Mouse (Mus musculus): Measurements from ENCODE around the gene Amd1. TPM values are rescaled to one million over a fixed set of nuclear protein-coding genes. Genes with fewer than 3 reads are reported as not detected.
"Not testable (repeated sequence)": the region's sequence is repeated elsewhere in the genome, so short reads cannot be mapped to it uniquely, and the experiment has no call there.

Amd1 gene
- polyA plus RNA-seq, 1 experiment = 105 TPM

GRCm38 (mm10) chr10:40305989-40306388 lies 4.0 kb upstream of the Amd1 start:
- no peaks in the 10 kb centered on the region for H3K4me1 ChIP-seq (ENCODE audit: control insufficient read depth, insufficient read depth, low read length)
- no peak overlapping the region for H3K4me3 ChIP-seq (ENCODE audit: insufficient read depth, low read length)
- no peak overlapping the region for H3K27ac ChIP-seq (ENCODE audit: insufficient read depth, low read length)
- TF ChIP-seq CTCF (IDR thresholded peaks at IDR 0.05; ENCODE audit: extremely low read depth, insufficient read depth, low read length) (no peak), POLR2A (IDR thresholded peaks at IDR 0.05; ENCODE audit: extremely low read depth, insufficient read depth, low read length) (no peak)

GRCm38 (mm10) chr10:40301181-40302075 lies 558 bp downstream of the Amd1 start:
- H3K4me3 ChIP-seq (ENCODE audit: insufficient read depth, low read length) = peak overlapping the region; percentile 66
- not testable (repeated sequence) for H3K4me1 ChIP-seq (ENCODE audit: control insufficient read depth, insufficient read depth, low read length); H3K27ac ChIP-seq (ENCODE audit: insufficient read depth, low read length)

GRCm38 (mm10) chr10:40300648-40301171 lies 1.3 kb downstream of the Amd1 start:
- Histone ChIP-seq H3K4me1 (ENCODE audit: control insufficient read depth, insufficient read depth, low read length) (peaks cover 7% of the 10 kb centered on the region; the same call in 1 of the 2 replicates), H3K4me3 (ENCODE audit: insufficient read depth, low read length) (peak overlapping the region; percentile 66), H3K27ac (ENCODE audit: insufficient read depth, low read length) (no peak overlapping the region)
- TF ChIP-seq CTCF (IDR thresholded peaks at IDR 0.05; ENCODE audit: extremely low read depth, insufficient read depth, low read length) = no peak
- TF ChIP-seq POLR2A (IDR thresholded peaks at IDR 0.05; ENCODE audit: extremely low read depth, insufficient read depth, low read length) = no peak; the same call in 1 of the 2 replicates

GRCm38 (mm10) chr10:40292640-40293039 lies 9.3 kb downstream of the Amd1 start:
- Histone ChIP-seq H3K4me3 (ENCODE audit: insufficient read depth, low read length) (no peak overlapping the region), H3K4me1 (ENCODE audit: control insufficient read depth, insufficient read depth, low read length) (peaks cover 3% of the 10 kb centered on the region; the same call in 1 of the 2 replicates), H3K27ac (ENCODE audit: insufficient read depth, low read length) (no peak overlapping the region)
- TF ChIP-seq CTCF (IDR thresholded peaks at IDR 0.05; ENCODE audit: extremely low read depth, insufficient read depth, low read length) = no peak
- no peak for TF ChIP-seq POLR2A (IDR thresholded peaks at IDR 0.05; ENCODE audit: extremely low read depth, insufficient read depth, low read length)

GRCm38 (mm10) chr10:40286767-40287166 lies 15.2 kb downstream of the Amd1 start:
- no peak overlapping the region for H3K4me3 ChIP-seq (ENCODE audit: insufficient read depth, low read length)
- peaks cover 4% of the 10 kb centered on the region; the same call in 1 of the 2 replicates for H3K4me1 ChIP-seq (ENCODE audit: control insufficient read depth, insufficient read depth, low read length)
- TF ChIP-seq CTCF (IDR thresholded peaks at IDR 0.05; ENCODE audit: extremely low read depth, insufficient read depth, low read length) (no peak), POLR2A (IDR thresholded peaks at IDR 0.05; ENCODE audit: extremely low read depth, insufficient read depth, low read length) (no peak)
- no peak overlapping the region for H3K27ac ChIP-seq (ENCODE audit: insufficient read depth, low read length)

GRCm38 (mm10) chr10:40285571-40285970 lies 16.4 kb downstream of the Amd1 start:
- H3K27ac ChIP-seq (ENCODE audit: insufficient read depth, low read length) = no peak overlapping the region
- peaks cover 4% of the 10 kb centered on the region; the same call in 1 of the 2 replicates for H3K4me1 ChIP-seq (ENCODE audit: control insufficient read depth, insufficient read depth, low read length)
- no peak overlapping the region for H3K4me3 ChIP-seq (ENCODE audit: insufficient read depth, low read length)
- TF ChIP-seq POLR2A (IDR thresholded peaks at IDR 0.05; ENCODE audit: extremely low read depth, insufficient read depth, low read length) = no peak
- TF ChIP-seq CTCF (IDR thresholded peaks at IDR 0.05; ENCODE audit: extremely low read depth, insufficient read depth, low read length) = no peak

GRCm38 (mm10) chr10:40284997-40285396 lies 17.0 kb downstream of the Amd1 start:
- no peak overlapping the region for H3K4me3 ChIP-seq (ENCODE audit: insufficient read depth, low read length)
- H3K27ac ChIP-seq (ENCODE audit: insufficient read depth, low read length) = no peak overlapping the region
- H3K4me1 ChIP-seq (ENCODE audit: control insufficient read depth, insufficient read depth, low read length) = peaks cover 4% of the 10 kb centered on the region; the same call in 1 of the 2 replicates
- TF ChIP-seq CTCF (IDR thresholded peaks at IDR 0.05; ENCODE audit: extremely low read depth, insufficient read depth, low read length) = no peak
- TF ChIP-seq POLR2A (IDR thresholded peaks at IDR 0.05; ENCODE audit: extremely low read depth, insufficient read depth, low read length) = no peak

GRCm38 (mm10) chr10:40284179-40284831 lies 17.7 kb downstream of the Amd1 start:
- TF ChIP-seq CTCF (IDR thresholded peaks at IDR 0.05; ENCODE audit: extremely low read depth, insufficient read depth, low read length) = no peak
- no peak for TF ChIP-seq POLR2A (IDR thresholded peaks at IDR 0.05; ENCODE audit: extremely low read depth, insufficient read depth, low read length)

GRCm38 (mm10) chr10:40283636-40284035 lies 18.4 kb downstream of the Amd1 start:
- H3K4me3 ChIP-seq (ENCODE audit: insufficient read depth, low read length) = no peak overlapping the region
- no peak for TF ChIP-seq CTCF (IDR thresholded peaks at IDR 0.05; ENCODE audit: extremely low read depth, insufficient read depth, low read length)
- TF ChIP-seq POLR2A (IDR thresholded peaks at IDR 0.05; ENCODE audit: extremely low read depth, insufficient read depth, low read length) = no peak

More at GRCm38 (mm10) chr10:40284179-40284831, 17.7 kb downstream of the Amd1 start:
- Histone ChIP-seq H3K4me1 (ENCODE audit: control insufficient read depth, insufficient read depth, low read length) (peaks cover 4% of the 10 kb centered on the region; the same call in 1 of the 2 replicates), H3K4me3 (ENCODE audit: insufficient read depth, low read length) (no peak overlapping the region), H3K27ac (ENCODE audit: insufficient read depth, low read length) (peak overlapping the region; percentile 60)

More at GRCm38 (mm10) chr10:40283636-40284035, 18.4 kb downstream of the Amd1 start:
- Histone ChIP-seq H3K27ac (ENCODE audit: insufficient read depth, low read length) (no peak overlapping the region), H3K4me1 (ENCODE audit: control insufficient read depth, insufficient read depth, low read length) (peaks cover 4% of the 10 kb centered on the region; the same call in 1 of the 2 replicates)

All from cortical plate, adult 2 months (tissue).